Mouse (Mus musculus): ENCODE results near the gene Med25.

GRCm38 (mm10) chr7:44870614-44871013 is 21.9 kb downstream of the Med25 start:
- TF ChIP-seq CTCF (IDR thresholded peaks at IDR 0.05; ENCODE audit: low read depth), result no peak
- no peak for TF ChIP-seq EP300 (optimal IDR thresholded peaks at IDR 0.05)
